Mouse (Mus musculus): Measurements from ENCODE around the gene Ank2. TPM values are rescaled to one million over a fixed set of nuclear protein-coding genes. Genes with fewer than 3 reads are reported as not detected.

Gene Ank2
- polyA plus RNA-seq, 1 experiment from 2014 or later, result 189 TPM

- peak; percentile 43 for ATAC-seq
- WGBS, result 44% methylated on average over 7 of the region's 7 CpGs
- H3K9me3 ChIP-seq (replicated peaks; ENCODE audit: control insufficient read depth, low read length, poor library complexity, severe bottlenecking), result no peaks in the 10 kb centered on the region
- H3K27ac ChIP-seq (ENCODE audit: low read length), result peak overlapping the region; percentile 67
- peaks cover 38% of the 10 kb centered on the region for H3K4me1 ChIP-seq (ENCODE audit: control insufficient read depth, insufficient read depth, low read length)
- H3K27me3 ChIP-seq (ENCODE audit: control insufficient read depth, insufficient read depth, low read depth, low read length), result no peaks in the 10 kb centered on the region
- 0 out of 2 replicates have a peak overlapping the region, but pooled peaks have one; percentile 3 for H3K9ac ChIP-seq (ENCODE audit: low read depth, low read length)
- H3K4me2 ChIP-seq (ENCODE audit: low read length), result peak overlapping the region; percentile 33
- no peak overlapping the region for H3K4me3 ChIP-seq (ENCODE audit: low read depth, low read length)
- H3K36me3 ChIP-seq (ENCODE audit: control insufficient read depth, insufficient read depth, low read length), result no peaks in the 10 kb centered on the region
Observed at GRCm38 (mm10) chr3:127260786-127261166, 238.4 kb downstream of the Ank2 start.

DNA sequence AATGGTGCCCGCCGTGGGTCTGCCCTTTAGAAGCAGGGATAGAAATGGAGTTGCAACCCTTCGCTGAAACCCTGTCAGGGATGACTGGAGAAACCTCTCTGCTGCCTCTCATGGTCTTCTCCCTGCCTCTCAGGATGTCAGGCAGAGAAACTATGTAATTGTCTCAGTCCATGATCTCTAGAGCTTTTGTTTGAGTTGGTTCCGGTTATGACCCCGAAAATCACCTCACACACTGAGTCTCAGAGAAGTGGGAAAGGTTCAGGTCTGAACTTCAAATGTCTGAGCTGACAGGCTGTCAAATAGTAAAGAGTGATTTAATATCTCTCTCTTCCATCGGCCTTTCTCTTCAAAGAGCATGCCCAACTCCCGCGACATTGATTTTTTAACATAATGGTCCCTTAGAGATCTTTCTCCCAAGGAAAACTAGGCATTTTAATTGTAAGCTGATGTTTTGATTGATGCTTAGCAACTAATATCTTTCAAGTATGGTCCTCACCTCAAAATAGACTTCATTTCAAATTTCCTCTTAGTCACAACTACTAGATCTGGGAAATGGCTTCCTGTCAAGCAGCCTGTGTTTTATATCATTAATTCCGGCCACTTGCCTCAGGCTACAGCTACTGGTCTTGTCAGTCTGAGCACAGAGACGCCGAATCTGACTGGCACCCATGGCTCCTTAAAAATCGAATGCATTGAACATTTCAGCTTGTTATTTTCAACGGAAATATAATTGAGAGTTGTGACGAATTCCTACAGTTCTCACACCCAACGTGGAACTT lies 239.0 kb downstream of the Ank2 start:
- peaks cover 34% of the 10 kb centered on the region for H3K4me1 ChIP-seq (ENCODE audit: control insufficient read depth, insufficient read depth, low read length)
- ATAC-seq, result peak; percentile 50
- no peak overlapping the region; the same call in 1 of the 2 replicates for H3K4me2 ChIP-seq (ENCODE audit: low read length)
- H3K36me3 ChIP-seq (ENCODE audit: control insufficient read depth, insufficient read depth, low read length), result no peaks in the 10 kb centered on the region
- H3K9ac ChIP-seq (ENCODE audit: low read depth, low read length), result no peak overlapping the region
- H3K27ac ChIP-seq (ENCODE audit: low read length), result peak overlapping the region; percentile 67; the same call in 1 of the 2 replicates
- H3K27me3 ChIP-seq (ENCODE audit: control insufficient read depth, insufficient read depth, low read depth, low read length), result no peaks in the 10 kb centered on the region
- no peak overlapping the region for H3K4me3 ChIP-seq (ENCODE audit: low read depth, low read length)
- WGBS, result 40% methylated on average over 15 of the region's 15 CpGs
- no peaks in the 10 kb centered on the region for H3K9me3 ChIP-seq (replicated peaks; ENCODE audit: control insufficient read depth, low read length, poor library complexity, severe bottlenecking)

DNA sequence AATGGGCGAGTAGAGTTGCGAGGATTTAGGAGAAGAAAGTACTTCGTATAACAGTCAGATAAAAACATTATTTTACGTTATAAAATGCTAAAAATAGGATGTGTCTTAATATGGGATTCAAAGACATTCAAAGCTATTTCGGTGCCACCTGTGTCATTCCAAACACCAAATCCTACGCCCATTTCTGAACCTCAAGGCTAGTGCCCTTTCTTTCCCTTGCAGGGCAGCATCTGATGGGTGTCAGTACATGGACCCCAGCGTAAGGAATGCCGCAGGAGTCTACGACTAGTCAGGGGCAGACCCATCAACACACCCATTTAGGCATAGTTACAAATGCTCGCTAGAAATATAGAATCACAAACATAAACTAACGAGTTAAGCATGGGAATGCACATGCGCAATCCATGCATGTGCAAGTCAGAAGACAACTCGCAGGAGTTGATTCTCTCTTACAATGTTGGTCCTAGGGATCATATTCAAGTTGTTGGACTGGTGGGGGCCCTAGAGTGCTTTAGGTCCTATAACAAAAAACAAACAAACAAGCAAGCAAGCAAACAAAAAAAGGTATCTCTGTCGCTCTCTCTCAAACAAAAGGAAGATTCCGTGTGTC lies 240.6 kb downstream of the Ank2 start:
- WGBS, result 32% methylated on average over 15 of the region's 15 CpGs
- no peaks in the 10 kb centered on the region for H3K36me3 ChIP-seq (ENCODE audit: control insufficient read depth, insufficient read depth, low read length)
- H3K27me3 ChIP-seq (ENCODE audit: control insufficient read depth, insufficient read depth, low read depth, low read length), result no peaks in the 10 kb centered on the region
- H3K4me1 ChIP-seq (ENCODE audit: control insufficient read depth, insufficient read depth, low read length), result peaks cover 31% of the 10 kb centered on the region
- H3K9me3 ChIP-seq (replicated peaks; ENCODE audit: control insufficient read depth, low read length, poor library complexity, severe bottlenecking), result no peaks in the 10 kb centered on the region
- no peak overlapping the region for H3K4me3 ChIP-seq (ENCODE audit: low read depth, low read length)
- no peak overlapping the region for H3K9ac ChIP-seq (ENCODE audit: low read depth, low read length)
- peak overlapping the region; percentile 41 for H3K4me2 ChIP-seq (ENCODE audit: low read length)
- no peak overlapping the region for H3K27ac ChIP-seq (ENCODE audit: low read length)
- no peak for ATAC-seq

DNA sequence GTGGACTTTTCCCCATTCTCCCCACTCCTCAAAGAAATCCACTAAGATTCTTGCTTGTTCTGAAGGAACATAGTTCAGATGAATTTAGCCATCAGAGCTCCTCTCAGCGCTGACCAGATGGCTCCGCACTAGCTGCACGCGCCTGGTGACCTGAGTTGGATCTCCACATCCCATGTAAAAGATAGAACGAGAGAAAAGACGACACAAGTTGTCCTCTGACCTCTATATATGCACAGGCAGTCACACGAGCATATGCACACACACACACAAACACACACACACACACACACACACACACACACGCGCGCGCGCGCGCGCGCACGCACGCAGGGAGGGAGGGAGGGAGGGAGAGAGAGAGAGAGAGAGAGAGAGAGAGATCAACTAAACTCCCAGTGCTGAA lies 241.2 kb downstream of the Ank2 start:
- Histone ChIP-seq H3K27ac (ENCODE audit: low read length) (peak overlapping the region; percentile 72), H3K36me3 (ENCODE audit: control insufficient read depth, insufficient read depth, low read length) (no peaks in the 10 kb centered on the region)
- under 1% methylated on average over 12 of the region's 18 CpGs for WGBS

GRCm38 (mm10) chr3:127257279-127257925 lies 241.7 kb downstream of the Ank2 start:
- WGBS, result 2% methylated on average over 13 of the region's 13 CpGs
- H3K9me3 ChIP-seq (replicated peaks; ENCODE audit: control insufficient read depth, low read length, poor library complexity, severe bottlenecking), result no peaks in the 10 kb centered on the region
- H3K4me3 ChIP-seq (ENCODE audit: low read depth, low read length), result peak overlapping the region; percentile 32
- peak overlapping the region; percentile 72 for H3K27ac ChIP-seq (ENCODE audit: low read length)
- peak; percentile 74 for ATAC-seq
- no peaks in the 10 kb centered on the region for H3K36me3 ChIP-seq (ENCODE audit: control insufficient read depth, insufficient read depth, low read length)
- H3K4me1 ChIP-seq (ENCODE audit: control insufficient read depth, insufficient read depth, low read length), result peaks cover 31% of the 10 kb centered on the region
- peak overlapping the region; percentile 60 for H3K4me2 ChIP-seq (ENCODE audit: low read length)
- H3K27me3 ChIP-seq (ENCODE audit: control insufficient read depth, insufficient read depth, low read depth, low read length), result no peaks in the 10 kb centered on the region
- H3K9ac ChIP-seq (ENCODE audit: low read depth, low read length), result peak overlapping the region; percentile 59

More for the DNA sequence above, 241.2 kb downstream of the Ank2 start:
- H3K27me3 ChIP-seq (ENCODE audit: control insufficient read depth, insufficient read depth, low read depth, low read length), result no peaks in the 10 kb centered on the region
- peak overlapping the region; percentile 32 for H3K4me3 ChIP-seq (ENCODE audit: low read depth, low read length)
- no peaks in the 10 kb centered on the region for H3K9me3 ChIP-seq (replicated peaks; ENCODE audit: control insufficient read depth, low read length, poor library complexity, severe bottlenecking)
- H3K9ac ChIP-seq (ENCODE audit: low read depth, low read length), result peak overlapping the region; percentile 59; the same call in 1 of the 2 replicates
- peak; percentile 50 for ATAC-seq
- peaks cover 31% of the 10 kb centered on the region for H3K4me1 ChIP-seq (ENCODE audit: control insufficient read depth, insufficient read depth, low read length)
- H3K4me2 ChIP-seq (ENCODE audit: low read length), result peak overlapping the region; percentile 60

DNA sequence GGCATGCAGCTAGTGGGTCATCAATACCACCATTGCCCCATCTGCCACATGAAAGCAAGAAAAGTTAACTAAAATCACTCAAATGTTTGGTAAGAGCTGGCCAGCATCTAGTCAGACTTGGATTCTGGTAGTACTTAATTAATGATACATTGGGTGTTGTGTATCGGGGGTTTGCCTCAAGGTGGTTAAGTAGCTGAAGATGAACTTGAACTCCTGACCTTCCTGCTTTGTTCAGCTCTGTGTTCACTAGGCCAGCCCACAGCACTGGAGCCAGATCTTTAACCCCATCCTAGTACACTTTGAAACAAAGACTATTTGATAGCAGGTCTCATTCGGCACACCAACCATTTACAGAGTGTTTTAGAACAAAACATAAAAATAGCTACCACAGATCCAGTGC lies 242.5 kb downstream of the Ank2 start:
- Histone ChIP-seq H3K9ac (ENCODE audit: low read depth, low read length) (no peak overlapping the region), H3K4me2 (ENCODE audit: low read length) (no peak overlapping the region), H3K36me3 (ENCODE audit: control insufficient read depth, insufficient read depth, low read length) (no peaks in the 10 kb centered on the region), H3K4me1 (ENCODE audit: control insufficient read depth, insufficient read depth, low read length) (peaks cover 29% of the 10 kb centered on the region), H3K4me3 (ENCODE audit: low read depth, low read length) (no peak overlapping the region), H3K27ac (ENCODE audit: low read length) (no peak overlapping the region), H3K9me3 (replicated peaks; ENCODE audit: control insufficient read depth, low read length, poor library complexity, severe bottlenecking) (no peaks in the 10 kb centered on the region), H3K27me3 (ENCODE audit: control insufficient read depth, insufficient read depth, low read depth, low read length) (no peaks in the 10 kb centered on the region)
- 80% methylated on average over 2 of the region's 2 CpGs for WGBS
- no peak for ATAC-seq

DNA sequence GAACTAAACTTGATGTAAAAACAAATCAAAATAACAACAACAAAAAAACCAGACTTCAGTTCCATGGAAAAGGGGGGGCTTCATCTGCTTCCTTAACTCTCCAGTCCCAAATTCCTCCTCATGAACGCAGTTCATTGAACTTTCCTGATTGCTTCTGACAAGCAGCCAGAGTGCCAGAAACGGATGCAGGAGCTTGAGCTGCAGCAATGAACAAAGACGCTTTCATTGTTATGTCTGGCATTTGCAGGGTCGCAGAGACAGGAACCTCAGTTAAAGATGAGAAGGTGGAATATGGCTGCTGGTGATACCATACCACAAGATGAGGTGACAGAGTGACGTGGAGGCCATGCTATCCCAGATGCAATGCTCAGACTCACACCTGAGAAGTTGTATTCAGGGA lies 248.2 kb downstream of the Ank2 start:
- H3K9me3 ChIP-seq (replicated peaks; ENCODE audit: control insufficient read depth, low read length, poor library complexity, severe bottlenecking), result no peaks in the 10 kb centered on the region
- no peaks in the 10 kb centered on the region for H3K36me3 ChIP-seq (ENCODE audit: control insufficient read depth, insufficient read depth, low read length)
- H3K27ac ChIP-seq (ENCODE audit: low read length), result no peak overlapping the region
- WGBS, result 59% methylated on average over 5 of the region's 5 CpGs
- no peak overlapping the region for H3K4me2 ChIP-seq (ENCODE audit: low read length)
- no peak overlapping the region for H3K9ac ChIP-seq (ENCODE audit: low read depth, low read length)
- no peaks in the 10 kb centered on the region for H3K4me1 ChIP-seq (ENCODE audit: control insufficient read depth, insufficient read depth, low read length)
- no peaks in the 10 kb centered on the region for H3K27me3 ChIP-seq (ENCODE audit: control insufficient read depth, insufficient read depth, low read depth, low read length)
- no peak overlapping the region for H3K4me3 ChIP-seq (ENCODE audit: low read depth, low read length)
- ATAC-seq, result no peak

- H3K4me3 ChIP-seq (ENCODE audit: low read depth, low read length), result no peak overlapping the region
- no peaks in the 10 kb centered on the region for H3K9me3 ChIP-seq (replicated peaks; ENCODE audit: control insufficient read depth, low read length, poor library complexity, severe bottlenecking)
- ATAC-seq, result no peak
- H3K4me1 ChIP-seq (ENCODE audit: control insufficient read depth, insufficient read depth, low read length), result peaks cover 8% of the 10 kb centered on the region
- H3K9ac ChIP-seq (ENCODE audit: low read depth, low read length), result no peak overlapping the region
- no peak overlapping the region for H3K27ac ChIP-seq (ENCODE audit: low read length)
- no peak overlapping the region for H3K4me2 ChIP-seq (ENCODE audit: low read length)
- H3K27me3 ChIP-seq (ENCODE audit: control insufficient read depth, insufficient read depth, low read depth, low read length), result no peaks in the 10 kb centered on the region
- no peaks in the 10 kb centered on the region for H3K36me3 ChIP-seq (ENCODE audit: control insufficient read depth, insufficient read depth, low read length)
Observed at GRCm38 (mm10) chr3:127248611-127249010, 250.5 kb downstream of the Ank2 start.
